Mouse (Mus musculus) ES-E14 (cell line): Measurements from ENCODE around the gene Nr1h4. TPM values are rescaled to one million over a fixed set of nuclear protein-coding genes. Genes with fewer than 3 reads are reported as not detected.
"Not testable (repeated sequence)": the region's sequence is repeated elsewhere in the genome, so short reads cannot be mapped to it uniquely, and the experiment has no call there.

Source experiments
- DNase-seq: peaks from one replicate; pipeline ENCODE4 v3.0.0-alpha.2; 2013; ENCODE audit warnings: low read depth, low spot score
- H3K27ac ChIP-seq: 2 replicates; pipeline ENCODE4 v1.5.1; 2012; ENCODE audit warnings: low read depth, mild to moderate bottlenecking, low read length, moderate library complexity, mixed read lengths; ENCODE audit not compliant: poor library complexity, insufficient read depth, severe bottlenecking
- H3K36me3 ChIP-seq: 2 replicates; pipeline ENCODE4 v1.6.1; 2012; ENCODE audit warnings: mild to moderate bottlenecking, low read length, moderate library complexity, mixed read lengths; ENCODE audit not compliant: control insufficient read depth, poor library complexity, insufficient read depth, severe bottlenecking
- H3K4me1 ChIP-seq, 2 experiments: fragments of 150-350 bp in 1 of 2; sonication (generic) in 1 of 2; 2 replicates each; pipeline ENCODE4 v1.6.1; 2012; ENCODE audit warnings: low read length in 2 of 2, mild to moderate bottlenecking in 1 of 2, mixed read lengths in 1 of 2; ENCODE audit not compliant: control insufficient read depth in 2 of 2, insufficient read depth in 2 of 2, poor library complexity in 1 of 2
- H3K4me3 ChIP-seq, 2 experiments: fragments of 150-350 bp in 1 of 2; sonication (generic) in 1 of 2; 2 replicates each; pipeline ENCODE4 v1.5.1; 2012; ENCODE audit warnings: low read length in 2 of 2, low read depth in 1 of 2, mild to moderate bottlenecking in 1 of 2, mixed read lengths in 1 of 2; ENCODE audit not compliant: insufficient read depth in 1 of 2, poor library complexity in 1 of 2, severe bottlenecking in 1 of 2
- H3K9ac ChIP-seq: 2 replicates; pipeline ENCODE4 v1.6.1; 2012; ENCODE audit warnings: low read depth, mild to moderate bottlenecking, low read length, mixed read lengths; ENCODE audit not compliant: poor library complexity, insufficient read depth, severe bottlenecking
- H3K9me3 ChIP-seq: fragments of 150-350 bp; sonication (generic); 2 replicates; pipeline ENCODE4 v1.6.1; 2012; ENCODE audit warnings: low read depth, mild to moderate bottlenecking, low read length; ENCODE audit not compliant: control insufficient read depth, insufficient read depth
- CHD2 ChIP-seq: IDR thresholded peaks from 2 replicates; pipeline ENCODE4 v1.6.1; 2014; ENCODE audit warnings: mild to moderate bottlenecking, low read depth, low read length, inconsistent platforms
- HCFC1 ChIP-seq: IDR thresholded peaks from 2 replicates; pipeline ENCODE4 v1.6.1; 2012; ENCODE audit warnings: low read length, inconsistent platforms, borderline replicate concordance; ENCODE audit not compliant: insufficient read depth
- MAFK ChIP-seq: IDR thresholded peaks from 2 replicates; pipeline ENCODE4 v1.6.1; 2014; ENCODE audit warnings: mild to moderate bottlenecking, low read depth, low read length, inconsistent platforms; ENCODE audit not compliant: insufficient read depth
- ZC3H11A ChIP-seq: IDR thresholded peaks from 2 replicates; pipeline ENCODE4 v1.6.1; 2012; ENCODE audit warnings: low read depth, mild to moderate bottlenecking, inconsistent platforms, low read length, borderline replicate concordance
- ZNF384 ChIP-seq: IDR thresholded peaks from 2 replicates; pipeline ENCODE4 v1.6.1; 2012; ENCODE audit warnings: low read depth, low read length, inconsistent platforms
- in situ Hi-C, 2 experiments: fragments of 600-800 bp; cut with MboI; formaldehyde crosslinking; loops; one replicate each; pipeline ENCODE4 v1.15.1; 2025; ENCODE audit warnings: low sequenced_read_pairs in 2 of 2, inconsistent platforms in 1 of 2; ENCODE audit not compliant: unreplicated experiment in 2 of 2
- total RNA-seq: library from RNA; depleted of rRNA; stranded (reverse); fragments of 300-350 nt; gene quantifications from 2 replicates; pipeline ENCODE4 v1.2.3, GENCODE M21; 2012

The Nr1h4 gene
- total RNA-seq, 1 experiment = not detected

- Histone ChIP-seq H3K4me3 (no peak overlapping the region), H3K4me1 (no peaks in the 10 kb centered on the region), H3K27ac (no peak overlapping the region; the same call in 1 of the 2 replicates), H3K9ac (no peak overlapping the region), H3K36me3 (no peaks in the 10 kb centered on the region), H3K9me3 (no peaks in the 10 kb centered on the region)
- no peak for TF ChIP-seq HCFC1
- TF ChIP-seq ZNF384 = no peak
- TF ChIP-seq CHD2 = no peak
- no peak for TF ChIP-seq MAFK
- TF ChIP-seq ZC3H11A = no peak
- in situ Hi-C loops = no loop called here
- DNase-seq = no peak
Measured at GRCm38 (mm10) chr10:89567391-89567790, 34.0 kb upstream of the Nr1h4 start.

DNA sequence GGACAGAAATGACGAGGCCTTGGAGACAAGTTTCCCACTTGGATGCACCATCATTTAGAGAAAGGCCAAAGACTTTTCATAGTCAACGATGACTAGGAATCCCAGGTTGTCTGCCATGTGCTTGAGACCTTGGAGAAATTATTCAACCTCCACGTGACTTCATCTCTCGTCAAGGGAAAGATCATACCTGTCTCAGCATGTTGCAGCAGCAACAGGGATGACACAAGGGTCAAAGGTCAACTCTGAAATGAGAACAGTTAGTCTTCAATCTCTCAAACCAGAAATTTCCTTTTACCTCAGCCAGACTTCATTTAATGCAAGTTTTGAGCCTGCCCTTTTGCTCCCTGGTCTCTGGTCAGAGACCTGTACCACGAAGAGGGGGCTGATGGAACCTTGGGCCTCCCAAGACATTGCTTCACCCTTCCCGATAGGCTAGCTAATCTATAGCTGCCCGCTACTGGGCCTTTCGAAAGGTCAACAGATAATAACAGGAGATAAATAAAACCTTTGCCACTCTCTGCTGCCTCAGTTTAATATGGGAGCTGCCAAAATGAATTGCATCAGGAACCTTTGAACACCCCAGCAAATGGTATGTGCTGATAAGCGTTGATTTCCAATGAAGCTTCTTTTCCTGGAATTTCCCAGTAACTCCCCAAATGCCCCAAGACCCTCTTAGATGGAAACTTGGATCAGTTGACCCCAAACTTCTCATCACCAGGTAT is 32.1 kb upstream of the Nr1h4 start:
- no peak for DNase-seq

DNA sequence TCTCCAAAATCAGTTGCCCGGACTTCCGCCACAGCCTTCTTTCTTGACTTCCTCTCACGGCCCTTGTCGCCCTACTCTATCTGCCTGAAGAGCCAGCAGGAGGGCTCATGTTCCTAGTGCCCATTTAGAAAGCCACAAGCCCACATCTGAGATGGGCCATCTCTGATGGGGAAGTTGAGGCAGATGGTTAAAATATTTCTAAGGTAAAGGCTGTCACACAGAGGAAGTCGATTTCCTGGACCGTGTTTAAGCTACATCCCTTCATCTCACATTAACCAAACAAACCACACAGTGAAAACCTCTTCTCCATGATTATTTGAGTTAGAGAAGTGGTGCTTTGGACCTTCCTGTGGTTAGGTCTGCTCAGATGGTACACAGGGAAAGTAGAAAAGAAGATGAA is 28.7 kb upstream of the Nr1h4 start:
- in situ Hi-C loops = no loop called here
- TF ChIP-seq CHD2 (no peak), ZC3H11A (no peak), ZNF384 (no peak), HCFC1 (no peak), MAFK (no peak)
- no peaks in the 10 kb centered on the region for H3K36me3 ChIP-seq

More for the DNA sequence above, 32.1 kb upstream of the Nr1h4 start:
- Histone ChIP-seq H3K4me1 (0 out of 4 replicates have a peak, but pooled peaks cover 0 to 2% of the 10 kb centered on the region in 2 experiments), H3K4me3 (no peak overlapping the region), H3K9ac (no peak overlapping the region), H3K9me3 (no peaks in the 10 kb centered on the region), H3K36me3 (no peaks in the 10 kb centered on the region), H3K27ac (no peak overlapping the region)
- TF ChIP-seq MAFK (no peak), ZNF384 (no peak), HCFC1 (no peak), ZC3H11A (no peak), CHD2 (no peak)
- in situ Hi-C loops = no loop called here

DNA sequence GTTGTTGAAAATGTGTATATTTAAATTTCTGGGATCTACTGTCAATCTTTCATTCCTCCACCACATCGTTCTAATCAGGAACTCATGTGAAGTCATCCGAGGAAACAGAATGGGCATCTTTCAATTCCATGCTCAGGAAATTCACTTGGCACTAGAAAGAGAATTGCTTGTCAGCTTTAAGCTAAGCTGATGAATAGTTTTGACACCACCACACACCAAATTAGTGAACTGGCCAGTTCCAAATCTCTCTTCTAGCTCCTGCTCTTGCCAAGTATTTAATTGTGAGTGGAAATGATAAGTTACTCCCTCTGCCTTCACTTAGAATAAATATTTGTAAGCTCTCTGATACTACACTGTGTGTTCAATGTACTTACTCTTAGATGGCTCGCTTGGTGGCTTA is 26.0 kb upstream of the Nr1h4 start:
- in situ Hi-C loops = no loop called here
- no peak for TF ChIP-seq HCFC1
- no peak for TF ChIP-seq ZC3H11A
- TF ChIP-seq CHD2 = no peak
- no peak for TF ChIP-seq ZNF384
- TF ChIP-seq MAFK = no peak

More for the DNA sequence above, 28.7 kb upstream of the Nr1h4 start:
- no peak overlapping the region for H3K27ac ChIP-seq
- DNase-seq = no peak
- no peaks in the 10 kb centered on the region for H3K9me3 ChIP-seq
- H3K4me3 ChIP-seq = no peak overlapping the region
- no peak overlapping the region for H3K9ac ChIP-seq
- 0 out of 4 replicates have a peak, but pooled peaks cover 0 to 2% of the 10 kb centered on the region in 2 experiments for H3K4me1 ChIP-seq

DNA sequence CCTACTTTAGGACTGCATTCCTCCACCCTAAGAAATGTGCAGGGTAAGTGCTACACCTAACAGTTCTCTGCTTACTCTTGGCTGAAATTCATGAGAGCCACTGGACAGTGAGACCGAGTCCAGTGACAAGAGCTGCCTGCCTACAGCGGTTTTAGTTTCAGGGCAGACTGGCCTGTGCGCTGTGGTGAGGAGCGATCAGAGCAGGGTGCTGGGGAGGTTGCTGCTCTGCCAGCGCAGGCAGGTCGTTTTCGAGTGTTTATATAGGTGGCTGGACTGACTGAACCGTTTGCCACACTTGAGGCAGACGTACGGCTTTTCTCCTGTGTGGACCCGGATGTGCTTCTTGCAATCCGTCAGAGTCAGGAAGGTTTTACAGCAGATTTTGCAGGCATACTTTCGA is 21.5 kb upstream of the Nr1h4 start:
- H3K9me3 ChIP-seq, in situ Hi-C loops, H3K36me3 ChIP-seq, DNase-seq, H3K27ac ChIP-seq, H3K4me1 ChIP-seq, H3K4me3 ChIP-seq, H3K9ac ChIP-seq: not testable (repeated sequence)

More for the DNA sequence above, 26.0 kb upstream of the Nr1h4 start:
- H3K36me3 ChIP-seq = no peaks in the 10 kb centered on the region
- H3K9me3 ChIP-seq = no peaks in the 10 kb centered on the region
- 0 out of 4 replicates have a peak, but pooled peaks cover 0 to 2% of the 10 kb centered on the region in 2 experiments for H3K4me1 ChIP-seq
- H3K9ac ChIP-seq = no peak overlapping the region
- no peak overlapping the region for H3K4me3 ChIP-seq
- DNase-seq = no peak
- no peak overlapping the region for H3K27ac ChIP-seq

- H3K9ac ChIP-seq, H3K4me1 ChIP-seq, H3K27ac ChIP-seq, H3K9me3 ChIP-seq, in situ Hi-C loops, H3K4me3 ChIP-seq, H3K36me3 ChIP-seq, DNase-seq: not testable (repeated sequence)
Measured at GRCm38 (mm10) chr10:89553855-89554254, 20.5 kb upstream of the Nr1h4 start.
